Mouse (Mus musculus) lung, postnatal 25 days (tissue): Measurements from ENCODE around the gene Kirrel3.

Source experiments
- DNase-seq: peaks from one replicate; pipeline ENCODE4 v3.0.0; 2022; ENCODE audit warnings: low spot score

The Kirrel3 gene

DNA sequence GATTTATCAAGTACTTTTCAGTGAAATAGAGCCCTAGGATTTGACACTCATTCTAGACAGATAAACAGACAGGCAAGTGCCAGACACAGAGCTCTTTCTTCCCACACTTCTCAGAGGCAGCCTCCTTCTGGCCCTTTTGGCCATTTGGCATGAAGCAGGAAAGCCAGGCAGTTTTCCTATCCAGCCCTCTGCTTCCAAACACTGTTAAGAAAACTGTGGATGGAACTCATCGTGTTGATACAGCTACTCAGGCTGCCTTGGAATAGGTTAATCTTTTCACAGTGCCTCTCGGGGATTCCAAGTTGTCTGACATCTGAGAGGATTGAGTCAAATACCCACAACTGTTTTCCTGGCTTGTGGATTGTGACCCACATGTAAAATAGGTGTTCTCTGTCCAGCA lies 401.5 kb downstream of the Kirrel3 start:
- no peak for DNase-seq

DNA sequence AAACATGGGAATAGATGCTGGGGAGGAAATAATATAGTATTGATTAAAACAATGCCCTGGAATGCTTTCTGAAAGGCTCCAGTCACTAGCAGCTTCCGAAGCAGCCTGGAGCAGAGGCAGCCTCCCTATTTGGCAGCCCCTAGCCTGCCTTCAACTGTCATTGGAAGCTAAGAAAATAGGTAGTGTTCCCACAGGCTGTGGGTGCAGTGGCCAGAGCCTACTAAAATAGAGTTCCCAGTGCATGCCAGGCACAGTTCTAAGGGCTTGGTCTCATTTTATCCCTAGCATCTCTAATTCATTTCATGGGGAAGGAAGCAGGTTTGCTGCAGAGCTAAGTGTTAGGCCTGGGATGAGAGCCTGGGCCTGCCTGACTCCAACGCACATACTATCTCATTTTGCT lies 402.6 kb downstream of the Kirrel3 start:
- DNase-seq = no peak

DNA sequence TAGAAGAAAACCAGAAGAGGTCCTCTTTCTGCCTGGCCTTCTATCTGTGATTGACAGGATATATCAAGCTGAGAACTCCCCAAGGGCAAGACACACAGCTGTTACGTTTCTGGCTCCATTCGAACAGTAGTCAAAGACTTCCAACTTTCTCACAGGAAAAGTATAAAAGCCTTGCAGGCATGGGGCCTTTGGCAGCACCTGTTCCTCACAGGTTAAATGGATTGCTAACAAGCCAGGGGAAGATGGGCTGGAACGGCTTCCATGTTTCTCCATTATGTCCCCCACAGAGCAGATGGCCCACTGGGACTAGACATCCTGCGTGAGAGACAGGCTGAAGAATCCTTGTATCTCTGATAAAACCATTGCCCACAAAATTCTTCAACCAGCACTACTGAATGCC lies 415.5 kb downstream of the Kirrel3 start:
- no peak for DNase-seq

DNA sequence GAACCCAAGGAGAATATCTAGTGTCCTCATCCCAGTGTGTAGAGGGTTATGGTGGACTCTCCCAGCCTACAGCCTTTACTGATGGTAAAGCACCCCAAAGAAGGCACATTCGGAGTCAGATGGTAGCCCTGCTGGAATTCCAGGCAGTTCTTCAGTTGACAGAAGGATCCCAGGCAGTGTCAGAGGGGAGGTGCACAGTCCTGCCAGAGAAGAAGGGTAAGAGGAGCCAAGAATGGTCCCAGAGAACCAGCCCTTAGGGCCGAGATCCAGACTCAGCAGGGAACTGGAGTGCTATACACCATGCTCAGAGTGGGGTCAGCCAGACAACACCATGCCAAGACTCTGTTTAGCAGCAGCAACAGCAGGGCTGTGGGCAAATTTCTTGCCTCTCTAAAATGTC lies 416.2 kb downstream of the Kirrel3 start:
- DNase-seq = no peak

DNA sequence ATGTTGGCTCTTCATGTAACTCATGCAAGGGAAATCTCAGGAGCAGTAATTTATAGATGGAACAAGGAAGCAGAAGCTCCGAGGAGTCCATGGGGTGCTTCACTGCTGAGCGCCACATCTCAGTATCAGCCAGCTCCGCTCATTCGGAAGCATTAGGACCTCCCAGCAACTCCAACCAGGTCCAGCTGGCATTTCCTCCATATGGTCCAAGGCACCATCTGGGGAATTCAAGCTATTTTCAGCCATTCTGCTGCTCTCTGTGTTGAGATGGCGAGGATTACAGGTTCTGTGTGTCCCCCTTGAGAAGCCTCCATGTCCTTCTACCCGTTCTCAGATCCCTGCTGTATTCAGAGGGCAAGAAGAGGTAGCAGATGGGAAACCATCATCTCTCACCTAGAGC lies 419.5 kb downstream of the Kirrel3 start:
- DNase-seq = no peak

DNA sequence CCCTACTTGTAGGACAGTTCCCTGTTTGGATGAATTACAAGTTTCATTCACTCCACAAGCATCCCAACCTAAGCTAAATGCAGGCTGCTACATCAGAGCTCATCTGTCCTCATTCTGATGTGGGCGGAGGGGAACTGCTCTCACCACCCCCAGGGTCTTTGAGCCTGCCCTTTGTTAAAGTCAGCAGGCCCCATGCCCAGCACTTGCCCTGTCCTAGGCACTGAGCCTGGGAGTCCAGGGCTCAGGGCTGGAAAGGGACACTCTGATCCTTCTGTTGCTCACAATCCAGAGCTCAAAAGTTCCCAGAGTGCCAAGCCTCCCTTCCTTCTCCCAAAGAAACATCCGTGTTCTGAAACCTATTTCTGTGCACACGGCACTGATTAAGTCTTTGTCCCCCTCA lies 422.3 kb downstream of the Kirrel3 start:
- no peak for DNase-seq

DNA sequence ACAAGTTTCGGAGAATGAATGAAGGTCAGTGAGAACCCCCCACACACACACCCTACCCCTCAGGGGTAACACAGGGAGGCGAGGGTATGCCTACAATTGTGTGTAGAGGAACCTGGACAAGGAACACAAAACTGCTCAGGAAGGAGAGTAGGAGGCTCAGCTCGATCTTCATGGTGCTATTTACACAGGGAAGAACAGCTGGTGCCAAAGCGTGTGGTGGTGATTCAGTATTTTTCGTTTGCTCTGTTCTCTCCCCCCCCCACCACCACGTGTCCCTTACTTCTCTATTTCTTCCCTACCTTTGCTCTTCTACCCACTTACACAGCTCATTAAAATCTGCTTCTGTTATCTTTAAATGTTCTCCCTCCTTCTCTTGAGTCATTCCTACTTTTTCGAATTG lies 426.1 kb downstream of the Kirrel3 start:
- DNase-seq = no peak

DNA sequence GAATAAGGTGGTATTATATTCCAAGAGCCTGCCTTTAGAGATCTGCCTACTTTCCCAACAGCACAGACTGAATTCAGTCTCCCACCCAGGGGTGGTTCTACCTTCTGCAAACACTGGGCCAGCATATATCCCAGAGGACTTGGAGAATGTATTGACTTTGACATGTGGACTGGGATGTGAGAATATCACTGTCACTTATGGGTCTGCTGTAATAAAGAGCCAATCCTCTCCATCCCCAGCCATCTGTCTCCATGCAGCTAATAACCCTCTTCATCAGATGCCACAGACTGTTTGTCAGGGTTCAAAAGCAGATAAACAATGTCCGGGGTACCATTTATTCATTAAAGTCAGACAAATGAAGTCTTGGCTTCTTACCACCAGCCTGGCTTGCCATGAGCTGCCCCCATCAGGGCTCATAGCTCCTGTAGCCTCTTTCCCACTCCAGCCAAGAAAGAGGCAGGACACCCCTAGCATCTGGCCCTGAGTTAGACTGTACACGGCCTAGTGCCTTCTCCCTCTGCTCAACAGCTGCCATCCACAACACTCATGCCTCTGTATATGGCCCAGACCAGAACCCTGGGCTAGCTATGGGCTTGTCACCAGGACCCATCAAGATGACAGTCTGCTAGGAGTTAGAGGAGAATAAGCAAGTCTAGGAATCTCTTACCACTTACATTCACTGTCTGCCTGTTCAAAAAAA lies 426.7 kb downstream of the Kirrel3 start:
- DNase-seq = no peak

DNA sequence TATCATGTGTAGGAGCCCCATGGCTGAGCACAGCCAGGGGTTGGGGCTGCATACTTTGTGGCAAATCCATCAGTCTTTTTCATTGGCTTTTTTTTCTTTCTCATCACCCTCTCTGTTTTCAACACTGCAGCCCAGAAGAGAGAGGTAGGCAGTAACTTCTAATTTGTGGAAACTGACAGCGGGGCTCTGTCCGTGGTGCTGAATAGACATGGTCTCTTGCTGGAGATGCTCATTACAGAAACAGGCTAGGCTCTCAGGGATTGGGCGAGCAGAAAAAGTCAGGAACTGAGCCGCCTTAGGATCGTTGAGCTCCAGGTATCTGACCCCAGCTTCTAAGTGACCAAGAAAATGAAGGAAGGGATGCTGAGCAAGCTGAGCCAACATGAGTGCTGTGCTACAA lies 427.3 kb downstream of the Kirrel3 start:
- DNase-seq = peak; percentile 7

DNA sequence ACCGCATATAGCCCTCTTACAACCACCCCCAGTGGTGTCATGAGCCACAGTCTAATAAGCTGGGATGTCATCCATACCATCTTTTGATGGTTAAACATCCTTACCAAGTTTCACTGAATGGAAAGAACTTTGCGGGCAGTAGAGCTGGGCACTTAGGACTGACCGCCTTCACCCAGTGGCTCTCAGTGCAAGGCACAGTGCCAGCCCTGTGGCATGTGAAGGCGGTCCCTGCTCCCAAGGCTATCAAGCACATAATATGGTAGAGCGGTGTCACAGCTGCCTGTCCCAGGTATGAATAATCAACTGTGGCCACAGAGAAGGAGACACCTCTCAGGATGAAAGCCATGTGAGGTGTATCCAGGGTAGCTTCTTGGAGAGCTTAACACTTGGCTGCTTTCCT lies 433.3 kb downstream of the Kirrel3 start:
- DNase-seq = no peak

DNA sequence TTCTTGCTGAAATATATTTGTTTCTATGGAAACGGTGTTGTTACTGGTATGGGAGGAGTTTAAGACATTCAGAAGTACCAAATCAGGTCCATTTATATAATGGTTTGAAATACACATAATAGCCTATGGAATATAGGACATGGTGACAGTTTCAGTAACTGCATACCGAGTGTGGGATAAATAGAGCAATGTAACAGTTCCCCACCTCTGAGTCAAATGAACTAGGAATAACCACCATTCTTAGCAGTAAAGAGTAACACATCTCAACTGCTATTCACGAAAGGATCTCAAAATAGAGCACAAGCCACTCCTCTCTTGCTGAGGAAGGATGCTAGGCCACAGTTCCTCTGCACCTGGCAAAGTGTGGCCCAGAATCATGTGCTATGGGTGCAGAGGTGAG lies 434.4 kb downstream of the Kirrel3 start:
- no peak for DNase-seq

DNA sequence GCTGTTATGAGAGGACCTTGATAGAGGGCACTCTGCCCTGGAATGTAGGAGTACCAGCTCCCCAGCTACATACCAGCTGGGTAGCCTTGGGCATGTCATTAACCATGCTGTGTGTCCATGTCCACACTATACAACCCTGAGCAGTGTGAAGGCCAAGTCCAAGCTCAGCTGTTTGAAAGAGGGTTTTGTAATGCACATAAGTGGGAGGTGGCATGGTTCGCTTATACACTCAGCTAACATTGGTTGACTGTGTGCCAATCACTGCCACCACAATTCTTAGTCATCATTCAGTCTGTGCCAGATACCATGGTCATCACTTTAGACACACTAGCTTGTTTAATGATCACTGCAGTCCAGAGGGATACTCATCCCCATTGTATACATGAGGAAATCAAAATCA lies 436.2 kb downstream of the Kirrel3 start:
- no peak for DNase-seq

DNA sequence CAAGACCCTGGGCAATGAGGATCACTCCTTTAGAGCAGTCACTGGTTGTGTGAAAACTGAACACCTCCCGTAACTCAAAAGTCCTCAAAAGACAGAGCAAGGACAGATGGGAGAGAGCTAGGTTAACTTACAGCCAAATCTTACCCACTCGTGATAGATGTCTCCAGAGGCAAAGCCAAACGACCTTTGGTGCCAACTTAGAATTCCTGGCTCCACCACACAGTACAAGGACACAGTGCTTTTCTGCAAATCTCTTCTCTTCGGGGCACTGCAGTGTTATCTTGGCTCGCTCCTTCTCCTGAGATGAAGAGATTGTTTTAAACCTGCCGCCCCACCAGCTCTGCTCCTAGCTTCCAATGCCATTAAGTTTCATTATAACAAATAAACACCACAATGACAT lies 437.0 kb downstream of the Kirrel3 start:
- no peak for DNase-seq

DNA sequence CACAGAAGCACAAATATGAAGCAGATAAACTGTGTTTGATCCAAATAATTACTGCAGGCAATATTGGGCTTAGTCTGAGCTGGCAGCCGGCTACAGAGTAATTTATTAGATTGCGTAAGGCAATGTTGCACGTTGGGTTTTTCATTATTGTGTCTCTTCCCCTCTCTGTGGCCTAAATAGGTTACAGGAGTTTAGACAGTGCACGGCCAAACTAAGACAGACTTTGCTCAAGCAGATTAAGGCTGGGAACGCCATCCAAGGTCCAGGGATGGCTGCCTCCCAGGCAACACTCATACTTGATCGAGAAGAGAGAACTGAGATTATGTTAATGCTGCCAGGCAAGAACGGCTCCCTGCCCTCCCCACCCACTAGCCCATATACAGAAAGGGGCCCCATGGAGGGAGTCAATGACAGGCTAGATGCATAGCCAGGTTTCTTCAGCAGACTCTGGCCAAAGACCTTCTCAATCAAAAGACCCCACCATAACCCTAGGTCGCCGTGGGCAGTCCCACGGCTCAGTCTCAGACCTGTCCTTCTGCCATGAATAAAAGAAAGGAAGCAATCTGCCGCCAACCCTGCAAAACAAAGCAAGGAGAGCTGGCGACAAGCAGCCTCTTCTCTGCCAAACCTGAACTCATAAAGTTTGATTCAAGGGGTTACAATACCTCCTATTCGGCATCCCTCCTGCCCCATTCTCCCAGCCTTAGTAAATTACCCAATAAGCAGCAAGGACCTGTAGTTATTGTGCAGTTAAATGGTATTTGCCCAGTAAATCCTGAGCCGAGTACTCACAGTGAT lies 437.6 kb downstream of the Kirrel3 start:
- DNase-seq = no peak

DNA sequence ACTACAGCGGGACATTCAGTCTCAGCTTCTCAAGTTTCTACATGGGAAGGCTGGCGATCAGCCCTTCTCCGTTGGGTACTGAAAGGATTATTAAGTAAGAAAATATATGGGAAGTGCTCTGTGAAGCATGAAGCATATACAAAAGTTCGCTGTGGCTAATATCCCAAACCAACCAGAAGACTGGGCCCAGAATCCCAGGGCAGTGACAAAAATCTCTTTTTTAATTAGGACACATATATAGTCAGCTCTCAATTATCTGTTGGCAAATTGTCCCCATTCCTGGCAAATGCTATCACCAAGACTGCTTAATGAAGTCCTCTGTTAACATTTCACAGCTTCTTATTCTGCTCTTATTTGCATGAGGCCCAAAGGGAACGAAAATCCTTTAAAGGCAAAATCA lies 439.9 kb downstream of the Kirrel3 start:
- no peak for DNase-seq

DNA sequence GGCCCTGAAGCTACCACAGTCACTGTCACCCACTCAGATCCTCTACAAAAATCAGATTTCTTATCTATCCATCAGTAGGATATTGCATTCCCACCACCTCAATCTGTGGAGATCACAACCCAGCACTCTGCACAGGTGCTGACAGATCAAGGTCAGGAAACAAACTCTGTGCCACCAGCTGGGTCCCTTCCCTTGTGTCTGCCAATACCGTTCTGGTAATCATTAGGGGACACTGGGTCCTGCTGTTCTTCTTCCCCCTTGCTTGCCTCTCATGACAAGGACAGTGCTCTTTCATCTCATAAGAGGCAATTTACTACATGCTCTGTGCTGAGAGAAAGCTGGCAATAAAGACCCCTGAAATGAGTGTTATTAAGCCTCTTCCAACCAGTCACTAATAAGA lies 444.7 kb downstream of the Kirrel3 start:
- no peak for DNase-seq

DNA sequence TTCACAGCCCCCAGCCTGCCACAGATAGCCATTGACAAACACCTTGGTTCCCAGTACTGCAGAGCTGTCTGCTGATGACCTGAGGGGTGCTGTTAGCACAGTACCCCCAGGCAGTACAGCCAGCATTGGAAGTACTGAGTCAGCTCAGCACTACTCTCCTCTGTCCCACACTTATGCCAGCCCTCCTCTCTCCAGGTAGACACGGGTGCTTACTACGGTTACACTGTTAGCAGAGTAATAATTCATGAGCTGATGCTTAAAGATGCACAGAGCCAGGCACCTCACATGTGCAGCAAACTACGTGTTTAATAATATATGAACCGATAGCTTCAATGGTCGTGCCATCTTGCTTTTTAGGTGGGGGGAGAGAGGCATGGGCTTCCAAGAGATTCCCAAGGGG lies 452.4 kb downstream of the Kirrel3 start:
- DNase-seq = no peak

DNA sequence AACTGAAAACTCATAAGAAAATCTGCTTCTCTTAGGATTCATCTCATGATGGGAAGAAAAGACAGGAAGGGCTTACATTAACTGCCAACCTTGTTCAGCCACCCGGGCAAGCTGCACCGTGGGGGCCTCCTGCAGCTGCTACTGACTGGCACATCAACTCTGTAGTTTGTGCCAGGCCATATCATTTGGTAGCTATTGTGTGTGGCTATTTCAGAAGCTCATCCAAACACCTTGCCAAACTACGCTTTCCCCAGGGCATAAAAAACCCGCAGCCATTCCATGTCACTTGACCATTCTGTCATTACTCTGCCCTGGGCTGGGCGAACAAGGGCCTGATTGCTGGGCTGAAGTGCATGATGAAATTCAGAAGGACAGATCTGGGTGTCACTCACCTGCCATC lies 453.9 kb downstream of the Kirrel3 start:
- no peak for DNase-seq

DNA sequence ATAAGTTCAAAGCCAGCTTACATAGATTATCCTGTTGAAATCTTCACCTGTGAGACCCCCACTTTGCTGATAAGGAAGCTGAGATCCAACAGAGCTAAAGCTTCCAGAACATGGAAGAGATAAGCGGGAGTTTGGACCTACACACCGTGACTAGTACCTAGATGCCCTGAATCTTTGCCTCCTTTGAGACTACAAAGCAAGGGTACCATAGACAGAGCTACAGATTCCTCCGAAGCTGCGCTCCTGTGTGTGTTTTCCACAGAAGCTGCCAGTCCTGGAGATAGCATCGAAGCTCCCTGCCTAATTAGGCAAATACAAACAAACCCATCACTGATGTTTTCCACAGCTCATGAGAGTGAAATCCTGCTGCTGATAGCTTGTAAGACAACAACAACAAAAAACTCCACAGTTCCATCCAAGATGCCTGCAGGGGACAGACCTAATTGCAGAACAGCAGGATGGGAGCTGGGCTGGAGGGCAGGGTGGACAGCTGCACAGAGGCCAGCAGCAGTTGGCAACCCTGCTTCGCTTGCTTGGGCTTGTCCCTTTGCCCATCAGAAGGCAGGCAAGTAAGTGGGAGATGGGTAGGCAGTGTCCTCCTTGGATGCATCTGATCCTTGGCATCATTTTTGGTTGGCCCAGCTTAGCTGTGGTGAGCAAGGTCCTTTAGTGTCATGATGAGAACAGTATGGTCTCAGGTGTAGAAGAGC lies 456.6 kb downstream of the Kirrel3 start:
- DNase-seq = no peak

DNA sequence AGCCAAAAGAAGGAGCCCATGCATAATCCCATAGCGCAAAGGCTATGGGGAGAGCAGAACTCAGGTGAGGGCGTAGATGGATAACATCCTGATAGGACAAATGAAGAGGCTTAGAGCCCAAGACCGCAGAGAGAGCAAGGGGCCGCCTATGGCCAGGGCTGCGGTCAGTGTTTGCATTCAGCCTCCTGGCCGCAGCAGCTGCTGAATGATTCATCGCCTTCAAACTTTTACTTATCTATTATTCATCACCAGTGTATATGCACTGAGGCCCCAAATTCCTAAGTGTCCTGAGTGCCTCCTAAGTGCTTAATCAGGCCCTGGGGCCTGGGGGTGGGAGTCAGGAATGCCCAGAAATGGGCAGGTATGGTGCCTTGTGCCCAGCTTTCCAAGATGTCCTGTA lies 457.3 kb downstream of the Kirrel3 start:
- no peak for DNase-seq

DNA sequence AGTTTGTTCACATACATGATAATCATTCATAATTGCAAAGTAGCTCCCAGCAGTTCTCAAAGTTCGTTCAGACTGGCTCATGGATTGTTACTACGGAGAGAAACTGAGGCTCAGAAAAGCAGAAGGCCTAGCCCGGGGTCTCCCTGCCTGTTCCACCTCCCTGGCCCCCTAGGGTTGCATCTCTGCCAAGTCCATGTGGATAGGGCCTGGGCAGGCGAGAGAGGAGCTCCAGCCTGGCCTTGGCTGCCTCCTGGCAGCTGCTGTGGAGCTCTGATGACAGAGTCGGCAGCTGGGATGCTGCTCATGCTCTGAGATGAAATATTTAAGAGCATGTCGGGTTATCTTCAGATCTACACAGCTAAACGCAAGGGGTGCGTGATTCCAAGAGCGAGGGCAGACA lies 459.6 kb downstream of the Kirrel3 start:
- DNase-seq = no peak

DNA sequence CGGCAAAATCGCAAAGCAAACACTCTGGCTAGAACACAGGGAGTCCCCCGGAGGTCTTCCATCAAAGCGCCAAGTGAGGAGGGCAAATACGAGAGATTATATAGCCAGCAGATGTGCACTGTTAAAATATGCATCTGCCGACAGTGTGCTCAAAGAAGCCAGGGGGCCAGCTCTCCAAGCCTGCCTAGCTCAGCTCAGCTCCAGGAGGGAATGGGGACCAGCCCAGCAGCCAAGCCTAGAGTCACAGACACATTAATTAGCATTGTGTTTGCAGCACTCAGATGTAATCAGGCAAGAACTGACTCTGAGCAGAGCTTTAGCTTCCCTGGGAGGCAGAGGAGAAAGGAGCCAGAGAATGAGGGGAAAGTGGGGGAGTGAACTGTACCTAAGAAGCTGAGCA lies 461.6 kb downstream of the Kirrel3 start:
- DNase-seq = no peak

DNA sequence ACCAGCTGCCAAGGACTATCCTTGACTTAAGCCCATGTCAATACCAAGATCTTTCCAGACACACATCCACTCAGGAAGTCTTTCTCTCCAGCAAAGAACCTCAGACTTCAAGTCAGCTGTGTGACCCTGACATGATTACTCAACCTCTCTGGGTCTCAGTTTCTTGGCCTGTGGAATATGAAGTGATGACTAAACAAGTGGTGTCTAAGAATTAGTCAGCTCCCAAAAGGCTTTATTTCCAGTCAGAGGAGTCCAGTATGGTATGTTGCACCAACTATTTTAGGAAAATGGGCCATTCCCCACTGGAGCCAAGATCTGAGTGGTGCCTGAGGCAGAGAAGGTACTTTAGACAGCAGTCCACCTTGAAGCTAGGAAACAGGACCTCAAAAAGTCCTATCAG lies 462.0 kb downstream of the Kirrel3 start:
- no peak for DNase-seq
